Mouse (Mus musculus): ENCODE data around the gene Pcna. TPM values are rescaled to one million over a fixed set of nuclear protein-coding genes. Genes with fewer than 3 reads are reported as not detected.

Gene Pcna
- polyA plus RNA-seq, 2 experiments, result 234 to 315 TPM

DNA sequence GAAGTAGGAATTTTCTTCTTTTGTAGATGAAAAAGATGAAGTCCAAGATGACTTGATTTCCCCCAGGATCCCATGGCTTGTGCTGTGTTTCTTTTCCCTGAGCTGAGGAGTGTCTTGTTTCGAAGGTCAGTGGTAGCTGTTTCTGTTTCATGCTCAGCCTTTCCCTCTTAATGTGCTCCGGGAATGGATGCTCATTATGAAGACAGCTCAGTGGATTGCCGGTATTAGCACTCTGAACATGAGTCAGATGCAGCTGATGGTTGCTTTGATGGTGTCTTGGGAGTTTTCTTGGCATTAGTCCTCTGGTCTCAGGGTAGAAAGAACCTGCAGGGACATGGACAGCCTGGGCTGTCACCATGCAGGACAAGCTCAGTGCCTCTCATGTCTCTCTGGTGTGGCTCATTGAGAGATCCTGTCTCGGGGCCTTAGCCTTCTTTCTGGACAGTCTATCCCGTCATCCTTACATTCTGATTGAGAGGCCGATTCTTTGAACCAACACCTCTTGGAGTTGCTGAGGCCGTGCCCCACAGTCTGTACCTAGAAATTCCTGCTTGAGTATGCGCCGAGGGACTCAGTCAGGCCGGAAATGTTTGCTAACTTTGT is 27.5 kb upstream of the Pcna start:
- WGBS, result 96% methylated on average over 10 of the region's 10 CpGs

DNA sequence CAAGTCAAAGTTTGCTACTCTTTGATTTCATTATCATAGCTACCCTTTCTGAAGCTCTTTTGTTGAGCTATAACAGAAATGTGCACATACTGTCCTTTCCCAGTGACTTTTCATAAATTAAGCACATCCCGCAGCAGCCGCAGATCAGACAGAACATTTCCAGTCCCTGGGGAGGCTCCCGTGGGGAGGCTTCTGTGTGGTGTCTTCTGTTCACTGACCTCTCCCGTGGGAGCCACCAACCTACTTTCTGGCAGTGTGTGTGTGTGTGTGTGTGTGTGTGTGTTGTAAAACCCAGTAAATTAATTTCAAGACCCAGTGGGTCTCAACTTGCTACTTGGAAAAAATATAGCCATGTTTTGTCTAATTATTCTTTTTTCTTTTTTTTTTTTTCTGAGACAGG is 26.9 kb upstream of the Pcna start:
- Histone ChIP-seq H3K9me3 (ENCODE audit: control insufficient read depth, low read length) (no peaks in the 10 kb centered on the region), H3K4me1 (ENCODE audit: control insufficient read depth, insufficient read depth, low read length) (peaks cover 11% of the 10 kb centered on the region), H3K27ac (replicated peaks; ENCODE audit: low read depth, low read length) (no peak overlapping the region), H3K4me3 (replicated peaks; ENCODE audit: low read length) (no peak overlapping the region), H3K36me3 (ENCODE audit: control insufficient read depth, insufficient read depth, low read length) (peaks cover 4% of the 10 kb centered on the region; the same call in 1 of the 2 replicates), H3K27me3 (ENCODE audit: control insufficient read depth, insufficient read depth, low read length) (no peaks in the 10 kb centered on the region), H3K9ac (ENCODE audit: low read depth, low read length, severe bottlenecking) (no peak overlapping the region), H3K4me2 (replicated peaks; ENCODE audit: low read depth, low read length, severe bottlenecking) (no peak overlapping the region)
- DNase-seq (ENCODE audit: low spot score) (no peak), ATAC-seq (ENCODE audit: low FRiP score, low read depth) (no peak)
- 85% methylated on average over 4 of the region's 4 CpGs for whole genome bisulfite sequencing
- no peak for TF ChIP-seq POLR2A (IDR thresholded peaks at IDR 0.05; ENCODE audit: borderline replicate concordance, extremely low read depth, insufficient read depth, insufficient read length)

More for the DNA sequence above, 27.5 kb upstream of the Pcna start:
- DNase-seq (ENCODE audit: low spot score) (no peak), ATAC-seq (ENCODE audit: low FRiP score, low read depth) (no peak)
- peaks cover 11% of the 10 kb centered on the region for H3K4me1 ChIP-seq (ENCODE audit: control insufficient read depth, insufficient read depth, low read length)
- H3K9ac ChIP-seq (ENCODE audit: low read depth, low read length, severe bottlenecking), result no peak overlapping the region
- H3K4me2 ChIP-seq (replicated peaks; ENCODE audit: low read depth, low read length, severe bottlenecking), result no peak overlapping the region
- no peak overlapping the region for H3K4me3 ChIP-seq (replicated peaks; ENCODE audit: low read length)
- peaks cover 4% of the 10 kb centered on the region; the same call in 1 of the 2 replicates for H3K36me3 ChIP-seq (ENCODE audit: control insufficient read depth, insufficient read depth, low read length)
- no peaks in the 10 kb centered on the region for H3K9me3 ChIP-seq (ENCODE audit: control insufficient read depth, low read length)
- H3K27ac ChIP-seq (replicated peaks; ENCODE audit: low read depth, low read length), result no peak overlapping the region
- H3K27me3 ChIP-seq (ENCODE audit: control insufficient read depth, insufficient read depth, low read length), result no peaks in the 10 kb centered on the region
- no peak for TF ChIP-seq POLR2A (IDR thresholded peaks at IDR 0.05; ENCODE audit: borderline replicate concordance, extremely low read depth, insufficient read depth, insufficient read length)

DNA sequence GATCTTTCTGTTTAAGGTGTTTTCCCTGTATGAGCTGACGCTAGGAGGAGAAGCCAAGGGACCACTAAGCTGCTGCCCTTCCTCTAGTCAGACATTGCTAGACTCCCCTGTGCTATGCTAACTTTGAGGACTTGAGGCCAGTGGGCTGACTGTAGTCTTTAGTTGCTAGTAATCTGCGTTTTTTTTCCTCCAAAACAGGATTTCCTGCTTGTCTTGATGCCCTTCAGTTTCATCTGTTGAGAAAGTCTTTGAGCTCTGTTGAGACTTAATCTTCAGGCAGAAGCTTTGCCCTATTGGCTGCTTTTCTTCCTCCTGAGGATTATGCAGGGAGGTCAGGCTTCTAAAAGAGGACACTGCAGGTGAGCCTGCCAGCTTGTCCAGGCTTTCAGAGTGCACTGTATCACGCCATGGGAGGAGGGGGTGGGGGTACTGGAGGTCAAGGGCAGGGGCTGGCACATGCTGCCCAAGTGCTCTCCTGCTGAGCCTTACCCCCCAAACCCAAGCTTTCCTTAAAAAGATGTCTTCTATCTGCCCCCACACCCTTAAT is 26.3 kb upstream of the Pcna start:
- 81% methylated on average over 3 of the region's 3 CpGs for WGBS
- no peak for TF ChIP-seq POLR2A (IDR thresholded peaks at IDR 0.05; ENCODE audit: borderline replicate concordance, extremely low read depth, insufficient read depth, insufficient read length)

DNA sequence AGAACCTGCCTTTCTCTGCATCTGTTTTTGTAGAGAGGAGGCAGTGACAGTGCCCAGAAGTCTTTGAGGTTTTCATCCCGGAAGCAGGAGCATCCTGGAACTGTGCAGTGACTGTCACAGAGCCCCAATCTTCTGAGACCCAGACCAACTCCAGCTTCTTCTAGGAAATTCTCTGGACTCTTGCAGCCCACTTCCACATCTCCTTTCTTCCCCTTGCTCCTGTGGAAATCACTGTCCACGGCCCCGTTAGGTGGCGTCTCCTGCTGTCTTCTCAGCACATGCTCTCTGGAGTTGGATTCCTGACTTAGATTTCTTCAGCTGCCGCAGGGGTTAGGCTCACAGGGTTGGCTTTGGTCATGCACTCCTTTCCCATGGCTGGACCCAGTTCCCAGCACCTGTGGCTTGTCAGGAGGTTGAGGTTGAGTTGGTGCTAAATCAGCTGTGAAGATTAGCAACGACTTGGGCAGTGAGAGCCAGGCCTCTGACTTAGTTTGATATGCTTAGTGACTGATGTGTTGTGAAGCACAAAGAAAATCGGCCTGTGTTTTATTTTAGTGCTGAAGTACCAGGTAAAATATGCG is 25.2 kb upstream of the Pcna start:
- Histone ChIP-seq H3K4me1 (ENCODE audit: control insufficient read depth, insufficient read depth, low read length) (peaks cover 2% of the 10 kb centered on the region), H3K9ac (ENCODE audit: low read depth, low read length, severe bottlenecking) (no peak overlapping the region), H3K4me3 (replicated peaks; ENCODE audit: low read length) (no peak overlapping the region), H3K9me3 (ENCODE audit: control insufficient read depth, low read length) (no peaks in the 10 kb centered on the region), H3K27me3 (ENCODE audit: control insufficient read depth, insufficient read depth, low read length) (no peaks in the 10 kb centered on the region), H3K4me2 (replicated peaks; ENCODE audit: low read depth, low read length, severe bottlenecking) (no peak overlapping the region), H3K36me3 (ENCODE audit: control insufficient read depth, insufficient read depth, low read length) (peaks cover 4% of the 10 kb centered on the region; the same call in 1 of the 2 replicates), H3K27ac (replicated peaks; ENCODE audit: low read depth, low read length) (no peak overlapping the region)
- 71% methylated on average over 8 of the region's 8 CpGs for WGBS
- DNase-seq (ENCODE audit: low spot score), result no peak
- ATAC-seq (ENCODE audit: low FRiP score, low read depth), result no peak
- TF ChIP-seq POLR2A (IDR thresholded peaks at IDR 0.05; ENCODE audit: borderline replicate concordance, extremely low read depth, insufficient read depth, insufficient read length), result no peak

More for the DNA sequence above, 26.3 kb upstream of the Pcna start:
- H3K9ac ChIP-seq (ENCODE audit: low read depth, low read length, severe bottlenecking), result no peak overlapping the region
- H3K36me3 ChIP-seq (ENCODE audit: control insufficient read depth, insufficient read depth, low read length), result peaks cover 4% of the 10 kb centered on the region; the same call in 1 of the 2 replicates
- H3K4me2 ChIP-seq (replicated peaks; ENCODE audit: low read depth, low read length, severe bottlenecking), result no peak overlapping the region
- DNase-seq (ENCODE audit: low spot score), result no peak
- H3K4me3 ChIP-seq (replicated peaks; ENCODE audit: low read length), result no peak overlapping the region
- no peak for ATAC-seq (ENCODE audit: low FRiP score, low read depth)
- H3K27me3 ChIP-seq (ENCODE audit: control insufficient read depth, insufficient read depth, low read length), result no peaks in the 10 kb centered on the region
- H3K9me3 ChIP-seq (ENCODE audit: control insufficient read depth, low read length), result no peaks in the 10 kb centered on the region
- no peak overlapping the region for H3K27ac ChIP-seq (replicated peaks; ENCODE audit: low read depth, low read length)
- peaks cover 11% of the 10 kb centered on the region for H3K4me1 ChIP-seq (ENCODE audit: control insufficient read depth, insufficient read depth, low read length)

DNA sequence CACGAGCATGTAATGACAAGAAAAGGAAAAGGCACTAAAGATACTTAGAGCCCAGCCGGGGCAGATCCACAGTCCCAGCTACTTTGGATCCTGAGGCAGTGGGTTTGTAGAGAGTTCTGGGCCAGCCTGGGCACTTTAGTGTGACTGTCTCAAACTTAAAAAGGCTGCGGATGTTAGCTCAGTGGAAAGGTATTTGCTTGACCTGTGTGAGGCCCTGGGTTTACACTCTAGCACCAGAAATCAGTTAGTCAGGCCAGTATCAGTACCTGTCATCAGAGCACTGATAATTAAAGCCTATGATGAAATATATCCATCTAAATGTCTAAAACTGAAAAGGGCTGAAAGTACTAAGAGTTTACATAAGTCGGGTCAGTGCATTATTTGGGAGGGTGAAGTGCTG is 23.1 kb upstream of the Pcna start:
- Histone ChIP-seq H3K27ac (replicated peaks; ENCODE audit: low read depth, low read length) (no peak overlapping the region), H3K4me3 (replicated peaks; ENCODE audit: low read length) (no peak overlapping the region), H3K4me1 (ENCODE audit: control insufficient read depth, insufficient read depth, low read length) (no peaks in the 10 kb centered on the region), H3K36me3 (ENCODE audit: control insufficient read depth, insufficient read depth, low read length) (peaks cover 4% of the 10 kb centered on the region; the same call in 1 of the 2 replicates), H3K9ac (ENCODE audit: low read depth, low read length, severe bottlenecking) (no peak overlapping the region), H3K4me2 (replicated peaks; ENCODE audit: low read depth, low read length, severe bottlenecking) (no peak overlapping the region), H3K9me3 (ENCODE audit: control insufficient read depth, low read length) (no peaks in the 10 kb centered on the region), H3K27me3 (ENCODE audit: control insufficient read depth, insufficient read depth, low read length) (no peaks in the 10 kb centered on the region)
- no peak for TF ChIP-seq POLR2A (IDR thresholded peaks at IDR 0.05; ENCODE audit: borderline replicate concordance, extremely low read depth, insufficient read depth, insufficient read length)
- DNase-seq (ENCODE audit: low spot score) (no peak), ATAC-seq (ENCODE audit: low FRiP score, low read depth) (no peak)
- WGBS, result 79% methylated on average over 4 of the region's 4 CpGs

Data from limb, embryonic 14.5 days (tissue).